Mouse (Mus musculus) MEL (cell line): ENCODE data around the gene Dtnb. TPM values are rescaled to one million over a fixed set of nuclear protein-coding genes. Genes with fewer than 3 reads are reported as not detected.
"Not testable (repeated sequence)": the region's sequence is repeated elsewhere in the genome, so short reads cannot be mapped to it uniquely, and the experiment has no call there.

ENCODE experiments used
- DNase-seq: peaks from one replicate; pipeline ENCODE4 v3.0.0; 2011; ENCODE audit warnings: low read depth, low spot score
- H3K27ac ChIP-seq: 2 replicates; pipeline ENCODE4 v1.5.1; 2012; ENCODE audit warnings: low read depth, mild to moderate bottlenecking, control low read depth, low read length, moderate library complexity; ENCODE audit not compliant: control insufficient read depth
- H3K27me3 ChIP-seq, 2 experiments: fragments of 150-350 bp in 1 of 2; sonication (generic) in 1 of 2; 2 replicates each; pipeline ENCODE4 v1.6.1; 2012; ENCODE audit warnings: low read length in 2 of 2, mild to moderate bottlenecking in 2 of 2, improper control_type of control experiment in 1 of 2, moderate library complexity in 1 of 2; ENCODE audit not compliant: insufficient read depth in 2 of 2, control insufficient read depth in 1 of 2
- H3K36me3 ChIP-seq, 2 experiments: 2 replicates each; pipeline ENCODE4 v1.6.1; 2012 to 2014; ENCODE audit warnings: low read length in 2 of 2, improper control_type of control experiment in 1 of 2, inconsistent platforms in 1 of 2, mild to moderate bottlenecking in 1 of 2; ENCODE audit not compliant: insufficient read depth in 2 of 2, control insufficient read depth in 1 of 2
- H3K4me1 ChIP-seq, 2 experiments: fragments of 150-350 bp in 1 of 2; sonication (generic) in 1 of 2; 2 replicates each; pipeline ENCODE4 v1.6.1; 2012; ENCODE audit warnings: low read length in 2 of 2, improper control_type of control experiment in 1 of 2, mild to moderate bottlenecking in 1 of 2; ENCODE audit not compliant: insufficient read depth in 2 of 2, control insufficient read depth in 1 of 2
- H3K4me3 ChIP-seq, 2 experiments: fragments of 150-350 bp in 1 of 2; sonication (generic) in 1 of 2; 2 replicates each; pipeline ENCODE4 v1.5.1; 2012; ENCODE audit warnings: low read depth in 2 of 2, low read length in 2 of 2, mild to moderate bottlenecking in 2 of 2, moderate library complexity in 2 of 2, control low read depth in 1 of 2, improper control_type of control experiment in 1 of 2; ENCODE audit not compliant: control insufficient read depth in 1 of 2, insufficient read depth in 1 of 2
- H3K79me2 ChIP-seq: 2 replicates; pipeline ENCODE4 v1.6.1; 2012; ENCODE audit warnings: mild to moderate bottlenecking, low read length, moderate library complexity; ENCODE audit not compliant: control insufficient read depth, poor library complexity, insufficient read depth
- H3K9ac ChIP-seq: 2 replicates; pipeline ENCODE4 v1.6.1; 2012; ENCODE audit warnings: low read depth, mild to moderate bottlenecking, control low read depth, low read length, moderate library complexity; ENCODE audit not compliant: control insufficient read depth, poor library complexity, severe bottlenecking
- H3K9me3 ChIP-seq: fragments of 150-350 bp; sonication (generic); replicated peaks from 2 replicates; pipeline ENCODE4 v1.6.1; 2012; ENCODE audit warnings: mild to moderate bottlenecking, low read length, improper control_type of control experiment, moderate library complexity; ENCODE audit not compliant: insufficient read depth
- BHLHE40 ChIP-seq: IDR thresholded peaks from 2 replicates; pipeline ENCODE4 v1.6.1; 2012; ENCODE audit warnings: low read depth, mild to moderate bottlenecking, inconsistent platforms, low read length, improper control_type of control experiment, borderline replicate concordance
- CTCF ChIP-seq, 3 experiments: IDR thresholded peaks in 2 of 3; conservative IDR thresholded peaks in 1 of 3; 2 replicates each; pipeline ENCODE4 v1.5.1; 2011 to 2012; ENCODE audit warnings: low read length in 3 of 3, low read depth in 2 of 3, mild to moderate bottlenecking in 2 of 3, improper control_type of control experiment in 1 of 3, inconsistent platforms in 1 of 3, mixed read lengths in 1 of 3, moderate library complexity in 1 of 3; ENCODE audit not compliant: control insufficient read depth in 1 of 3, insufficient read depth in 1 of 3, poor library complexity in 1 of 3, severe bottlenecking in 1 of 3
- ELF1 ChIP-seq: IDR thresholded peaks from 2 replicates; pipeline ENCODE4 v1.6.1; 2014; ENCODE audit warnings: low read depth, mild to moderate bottlenecking, inconsistent platforms, low read length, improper control_type of control experiment, moderate library complexity
- GABPA ChIP-seq: IDR thresholded peaks from 2 replicates; pipeline ENCODE4 v1.6.1; 2012; ENCODE audit warnings: low read depth, mild to moderate bottlenecking, inconsistent platforms, low read length, improper control_type of control experiment, moderate library complexity
- GATA1 ChIP-seq: IDR thresholded peaks from 2 replicates; pipeline ENCODE4 v1.6.1; 2011; ENCODE audit warnings: low read depth, low read length, improper control_type of control experiment
- KAT2A ChIP-seq: conservative IDR thresholded peaks from 2 replicates; pipeline ENCODE4 v1.6.1; 2012; ENCODE audit warnings: low read depth, low read length, improper control_type of control experiment, inconsistent platforms
- MAFK ChIP-seq: IDR thresholded peaks from 2 replicates; pipeline ENCODE4 v1.6.1; 2011; ENCODE audit warnings: low read depth, mild to moderate bottlenecking, low read length, improper control_type of control experiment, borderline replicate concordance
- MAZ ChIP-seq: IDR thresholded peaks from 2 replicates; pipeline ENCODE4 v1.6.1; 2012; ENCODE audit warnings: low read depth, mild to moderate bottlenecking, inconsistent platforms, low read length, improper control_type of control experiment
- MEF2A ChIP-seq: IDR thresholded peaks from 2 replicates; pipeline ENCODE4 v1.6.1; 2014; ENCODE audit warnings: low read depth, mild to moderate bottlenecking, inconsistent platforms, low read length, improper control_type of control experiment; ENCODE audit not compliant: poor library complexity, insufficient replicate concordance, severe bottlenecking; ENCODE audit errors: extremely low read depth
- MXI1 ChIP-seq: IDR thresholded peaks from 2 replicates; pipeline ENCODE4 v1.6.1; 2011; ENCODE audit warnings: mild to moderate bottlenecking, low read depth, low read length, improper control_type of control experiment
- NELFE ChIP-seq: IDR thresholded peaks from 2 replicates; pipeline ENCODE4 v1.6.1; 2011; ENCODE audit warnings: low read depth, low read length, improper control_type of control experiment
- POLR2A ChIP-seq, 2 experiments: IDR thresholded peaks; 2 replicates each; pipeline ENCODE4 v1.6.1; 2011 to 2012; ENCODE audit warnings: low read length in 2 of 2, mild to moderate bottlenecking in 2 of 2, control low read depth in 1 of 2, improper control_type of control experiment in 1 of 2, low read depth in 1 of 2, moderate library complexity in 1 of 2; ENCODE audit not compliant: control insufficient read depth in 1 of 2, insufficient read depth in 1 of 2, poor library complexity in 1 of 2
- RAD21 ChIP-seq: IDR thresholded peaks from 2 replicates; pipeline ENCODE4 v1.6.1; 2011; ENCODE audit warnings: mild to moderate bottlenecking, low read depth, low read length, improper control_type of control experiment
- TBP ChIP-seq: IDR thresholded peaks from 2 replicates; pipeline ENCODE4 v1.8.0; 2011; ENCODE audit warnings: low read depth, low read length, improper control_type of control experiment
- ZMIZ1 ChIP-seq: IDR thresholded peaks from 2 replicates; pipeline ENCODE4 v1.6.1; 2012; ENCODE audit warnings: low read depth, mild to moderate bottlenecking, inconsistent platforms, low read length, improper control_type of control experiment, moderate library complexity
- ZNF384 ChIP-seq: IDR thresholded peaks from 2 replicates; pipeline ENCODE4 v1.6.1; 2012; ENCODE audit warnings: low read depth, mild to moderate bottlenecking, inconsistent platforms, low read length, improper control_type of control experiment
- polyA plus RNA-seq, 2 experiments: library from polyadenylated mRNA; stranded (reverse) in 1 of 2; unstranded in 1 of 2; fragments of >175 nt in 1 of 2; fragments of >200 nt in 1 of 2; gene quantifications; 2 replicates each; pipeline versions ENCODE4 v1.2.1 to v1.2.4; 2012; ENCODE audit warnings: low replicate concordance in 2 of 2, low read depth in 1 of 2; ENCODE audit not compliant: insufficient read length in 2 of 2, insufficient read depth in 1 of 2, missing spikeins in 1 of 2
- total RNA-seq: library from RNA; depleted of rRNA; stranded (reverse); fragments of 300-350 nt; gene quantifications from 2 replicates; pipeline ENCODE4 v1.2.3, GENCODE M21; 2012; rRNA removed

Dtnb gene
- total RNA-seq (18.6 and 20.6 TPM in 2 replicates), polyA plus RNA-seq (10 to 100 TPM in 1 of 2 experiments, not detected in 1; 24.9 TPM)

- Histone ChIP-seq H3K36me3 (peaks cover 0 to 2% of the 10 kb centered on the region in 2 experiments; a peak in 2 of 4 replicates), H3K27ac (peak within 1 kb of the TSS; percentile 24; the same call in 1 of the 2 replicates), H3K9me3 (no peaks in the 10 kb centered on the region), H3K4me1 (peaks cover 0 to 9% of the 10 kb centered on the region in 2 experiments; a peak in 3 of 4 replicates), H3K79me2 (peaks cover 5% of the 10 kb centered on the region), H3K9ac (peak within 1 kb of the TSS; percentile 95), H3K4me3 (peak within 1 kb of the TSS; percentile 82 to 96), H3K27me3 (no peaks in the 10 kb centered on the region)
- peak; percentile 68 for DNase-seq
- peak; percentile 51 to 55; a peak in 2 of 4 replicates for TF ChIP-seq POLR2A (IDR thresholded peaks at IDR 0.05; ENCODE audit: control insufficient read depth in 1 of 2, insufficient read depth in 1 of 2, low read depth in 1 of 2, low read length in 2 of 2, poor library complexity in 1 of 2)
- TF ChIP-seq MAZ: peak; percentile 36; the same call in 1 of the 2 replicates
- 0 out of 2 replicates have a peak, but pooled peaks have one; percentile 35 for TF ChIP-seq NELFE
- peak in 2 of 3 experiments; percentile 7 to 13; a peak in 3 of 6 replicates for TF ChIP-seq CTCF (IDR thresholded peaks at IDR 0.05 in 2 of 3, conservative IDR thresholded peaks at IDR 0.05 in 1 of 3; ENCODE audit: control insufficient read depth in 1 of 3, insufficient read depth in 1 of 3, low read depth in 2 of 3, low read length in 3 of 3, poor library complexity in 1 of 3, severe bottlenecking in 1 of 3)
- no peak for TF ChIP-seq ZMIZ1
These were observed at the start of gene Dtnb for GRCm38 (mm10) chr12:3571787-3572580. TSS of gene Dtnb (plus strand) at chr12:3572381.

GRCm38 (mm10) chr12:3525536-3525935 is 46.6 kb upstream of the Dtnb start:
- Histone ChIP-seq H3K27me3 (no peaks in the 10 kb centered on the region), H3K4me1 (peaks cover 0 to 3% of the 10 kb centered on the region in 2 experiments; a peak in 2 of 4 replicates), H3K36me3 (0 out of 4 replicates have a peak, but pooled peaks cover 0 to 3% of the 10 kb centered on the region in 2 experiments), H3K9ac (no peak overlapping the region), H3K4me3 (no peak overlapping the region), H3K27ac (no peak overlapping the region), H3K79me2 (no peaks in the 10 kb centered on the region), H3K9me3 (no peaks in the 10 kb centered on the region)
- TF ChIP-seq ELF1 (no peak), RAD21 (no peak), GABPA (no peak), GATA1 (no peak), MXI1 (no peak), TBP (no peak), ZNF384 (no peak), MEF2A (no peak), POLR2A (IDR thresholded peaks at IDR 0.05; ENCODE audit: control insufficient read depth in 1 of 2, insufficient read depth in 1 of 2, low read depth in 1 of 2, low read length in 2 of 2, poor library complexity in 1 of 2) (no peak), KAT2A (no peak), MAFK (no peak), BHLHE40 (no peak)
- DNase-seq: no peak

GRCm38 (mm10) chr12:3535446-3535845 is 36.7 kb upstream of the Dtnb start:
- not testable (repeated sequence) for H3K36me3 ChIP-seq, DNase-seq, H3K27me3 ChIP-seq, H3K9me3 ChIP-seq, H3K9ac ChIP-seq, H3K4me3 ChIP-seq, H3K27ac ChIP-seq, H3K79me2 ChIP-seq
- peaks cover 0 to 11% of the 10 kb centered on the region in 2 experiments; a peak in 2 of 4 replicates for H3K4me1 ChIP-seq
